Mouse (Mus musculus): ENCODE data around the gene Ppp6r1.

The Ppp6r1 gene

DNA sequence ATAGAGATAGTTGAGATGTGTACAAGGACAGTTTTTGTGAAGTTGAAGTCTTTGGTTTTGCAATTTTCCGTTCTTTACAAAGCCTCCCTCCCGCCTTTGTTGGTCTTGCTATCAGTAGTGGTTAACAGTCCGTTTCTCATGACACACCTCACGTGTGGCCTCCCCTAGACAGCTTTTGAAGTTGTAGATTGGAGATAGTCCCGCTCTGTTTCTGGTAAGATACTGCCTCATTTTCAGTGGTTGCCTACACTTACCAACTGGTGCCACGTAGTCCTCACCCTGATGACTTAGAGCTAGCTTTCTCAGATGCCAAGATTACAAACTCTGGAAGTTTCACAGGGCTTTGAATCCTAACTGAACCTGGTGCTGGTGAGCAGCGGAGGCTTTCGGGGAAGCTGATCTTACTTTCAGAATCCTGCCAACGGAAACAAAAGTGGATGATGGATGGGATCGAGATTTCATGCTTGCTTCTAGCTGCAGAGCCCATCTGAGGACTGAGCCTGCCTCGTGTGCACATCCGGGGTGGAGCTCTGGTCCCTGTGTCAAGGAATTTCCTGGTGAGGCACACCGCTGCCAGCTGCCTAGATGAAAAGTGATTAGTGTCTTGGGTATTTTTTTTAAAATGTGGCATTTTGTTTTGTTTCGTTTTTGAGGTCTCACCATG, 44.9 kb downstream of the Ppp6r1 start:
- no peak for DNase-seq (ENCODE audit: low spot score in 2 of 2)

DNA sequence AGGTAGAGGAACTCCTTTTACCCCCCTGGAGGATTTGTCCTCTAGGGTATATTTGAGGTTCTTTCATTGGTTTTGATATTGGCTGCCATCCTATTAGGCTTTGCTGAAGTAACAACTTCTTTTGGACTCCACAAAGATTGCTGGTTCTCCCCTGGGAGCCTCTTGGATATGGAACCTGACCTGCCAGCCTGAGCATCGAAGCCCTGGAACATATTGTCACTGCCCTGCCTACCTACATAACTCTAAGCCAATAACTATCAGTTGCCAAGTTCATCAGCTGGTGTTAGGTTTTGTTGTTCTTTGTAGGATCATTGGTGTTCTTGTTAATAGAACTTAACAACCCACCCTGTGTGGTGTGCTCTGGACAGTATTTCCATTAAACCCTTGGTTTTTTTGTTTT, 45.9 kb downstream of the Ppp6r1 start:
- DNase-seq (ENCODE audit: low spot score in 2 of 2) = no peak

DNA sequence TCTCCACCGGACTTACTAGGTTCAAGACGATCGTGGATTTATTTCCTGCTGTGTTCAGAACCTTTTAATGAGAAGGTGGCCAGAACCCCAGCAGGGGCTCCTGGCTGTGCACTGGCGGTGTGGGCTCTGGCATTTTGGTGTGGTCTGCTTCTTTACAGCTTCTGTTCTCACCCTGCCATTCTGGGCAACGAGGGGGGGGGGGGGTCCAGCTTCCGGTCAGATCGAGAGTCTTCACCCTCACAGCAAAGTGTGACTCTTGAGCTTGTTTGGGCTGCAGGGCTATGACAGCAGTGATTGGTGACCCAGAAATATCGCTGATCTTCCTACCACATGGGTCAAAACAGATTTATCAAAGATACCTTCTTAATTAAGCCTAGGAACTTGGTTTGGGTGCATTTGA, 46.4 kb downstream of the Ppp6r1 start:
- DNase-seq (ENCODE audit: low spot score in 2 of 2) = no peak

DNA sequence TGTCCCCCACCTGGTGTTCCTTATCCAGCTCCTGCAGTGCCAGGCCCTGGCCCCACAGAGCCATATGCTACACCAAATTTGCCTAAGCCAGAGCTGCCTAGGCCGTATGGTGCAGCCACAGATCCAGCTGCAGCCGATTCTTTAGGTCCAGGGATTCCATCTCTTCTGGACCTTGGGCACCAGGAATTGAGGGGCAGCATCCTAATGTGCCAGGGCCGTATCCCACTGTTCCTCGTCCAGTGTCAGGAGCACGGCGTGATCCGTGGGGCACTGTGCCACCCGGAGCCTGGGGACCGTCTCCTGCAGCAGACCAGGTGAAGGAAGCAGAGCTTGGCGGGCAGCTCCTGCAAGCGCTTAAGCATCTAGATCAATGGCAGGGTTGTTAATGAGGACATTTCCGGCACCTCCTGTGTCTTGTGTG, 46.9 kb downstream of the Ppp6r1 start:
- DNase-seq (ENCODE audit: low spot score in 2 of 2) = no peak

GRCm38 (mm10) chr7:4611511-4611910, 47.3 kb downstream of the Ppp6r1 start:
- no peak for DNase-seq (ENCODE audit: low spot score in 2 of 2)

DNA sequence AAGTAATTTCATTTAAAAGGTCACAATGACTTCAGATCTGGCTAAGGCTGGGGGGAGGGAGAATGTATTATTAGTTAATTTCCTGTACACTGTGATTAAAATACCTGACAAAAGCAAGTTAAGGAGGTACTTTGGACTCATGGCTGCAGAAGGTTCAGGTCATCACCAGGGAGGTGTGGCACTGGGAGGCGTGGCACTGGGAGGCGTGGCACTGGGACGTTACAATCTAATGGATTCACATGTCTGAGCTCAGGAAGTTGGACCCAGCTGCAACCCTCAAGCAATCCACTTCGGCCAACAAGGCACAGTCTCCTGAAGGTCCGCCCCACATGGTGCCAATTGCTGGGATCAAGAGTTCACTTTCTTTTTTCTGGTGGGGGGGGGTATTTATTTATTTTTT, 50.8 kb downstream of the Ppp6r1 start:
- DNase-seq (ENCODE audit: low spot score in 2 of 2) = no peak

GRCm38 (mm10) chr7:4603873-4604272, 54.9 kb downstream of the Ppp6r1 start, which contains the start of gene Ptprh:
TSS of gene Ptprh (minus strand) at chr7:4604041.
- no peak for DNase-seq (ENCODE audit: low spot score in 2 of 2)

GRCm38 (mm10) chr7:4602969-4603368, 55.9 kb downstream of the Ppp6r1 start:
- peak in 1 of 2 experiments; percentile 26 for DNase-seq (ENCODE audit: low spot score in 2 of 2)

GRCm38 (mm10) chr7:4597046-4597445, 61.8 kb downstream of the Ppp6r1 start:
- DNase-seq (ENCODE audit: low spot score in 2 of 2) = peak in 1 of 2 experiments; percentile 39
